In genomic region chr2:93671573-93672184, GRCm38 (mm10) we compare ENCODE assay signal across 22 mouse cellular contexts. TPM values are rescaled to one million over a fixed set of nuclear protein-coding genes. Genes with fewer than 3 reads are reported as not detected.
A peak's percentile ranks its signal among the peaks of the same experiment; 100 is the strongest.
DNase-seq lines count a peak whose midpoint lies in the region; ATAC-seq and TF ChIP-seq lines count a peak whose summit lies in the region.
"Had no signal": no experiment of that assay in that cellular context is flagged by ENCODE, and none has a peak within 500 bp of the region (broad histone marks: within the 10 kb centered on the region; RNA-seq: fewer than 3 reads in every experiment).

No protein-coding gene starts in this region.

- H3K4me3 ChIP-seq in forebrain, embryonic 10.5 days: no peak overlapping the region
- H3K4me3 ChIP-seq in forebrain, postnatal 0 days (ENCODE audit: low read depth, low read length): no peak overlapping the region
- no peak overlapping the region for H3K4me3 ChIP-seq in lung, embryonic 14.5 days (ENCODE audit: low read depth, low read length)
- H3K4me3 ChIP-seq in embryonic facial prominence, embryonic 12.5 days: no peak overlapping the region
- no peak overlapping the region for H3K4me3 ChIP-seq in limb, embryonic 10.5 days
- H3K4me3 ChIP-seq: left cerebral cortex, adult 2 months; midbrain, embryonic 12.5 days; myocyte had no signal

- WGBS in forebrain, embryonic 10.5 days: 65% methylated on average over 15 of the region's 15 CpGs
- WGBS in forebrain, postnatal 0 days: 57% methylated on average over 15 of the region's 15 CpGs
- WGBS in lung, embryonic 14.5 days: 67% methylated on average over 15 of the region's 15 CpGs
- 60% methylated on average over 15 of the region's 15 CpGs for whole genome bisulfite sequencing in embryonic facial prominence, embryonic 12.5 days
- 81% methylated on average over 15 of the region's 15 CpGs for WGBS in limb, embryonic 10.5 days

- H3K9me3 ChIP-seq in forebrain, embryonic 10.5 days: no peaks in the 10 kb centered on the region
- no peaks in the 10 kb centered on the region for H3K9me3 ChIP-seq in forebrain, postnatal 0 days (ENCODE audit: low read length)
- H3K9me3 ChIP-seq in lung, embryonic 14.5 days (ENCODE audit: low read depth, low read length): no peaks in the 10 kb centered on the region
- H3K9me3 ChIP-seq in embryonic facial prominence, embryonic 12.5 days: no peaks in the 10 kb centered on the region
- H3K9me3 ChIP-seq in limb, embryonic 10.5 days (replicated peaks): no peaks in the 10 kb centered on the region
- H3K9me3 ChIP-seq: midbrain, embryonic 12.5 days had no signal

- DNase-seq in forebrain, embryonic 10.5 days (ENCODE audit: extremely low spot score, low spot score): no peak
- DNase-seq in forebrain, postnatal 0 days: no peak
- DNase-seq in lung, embryonic 14.5 days: no peak
- no peak for DNase-seq in lung, postnatal 10 days
- no peak for DNase-seq in limb, embryonic 10.5 days (ENCODE audit: low spot score)
- no peak for DNase-seq in layer of hippocampus, adult 18-20 months (ENCODE audit: low spot score in 2 of 2)
- DNase-seq in heart, postnatal 25 days (ENCODE audit: low spot score): no peak
- DNase-seq: adrenal gland, adult 2 months; gastrocnemius, postnatal 25 days; heart, postnatal 10 days; kidney, postnatal 10 days; liver; lung, adult 18-20 months; lung, postnatal 4 days; spleen, adult 18-20 months; thymus, postnatal 25 days had no signal

- no peak overlapping the region for H3K9ac ChIP-seq in forebrain, postnatal 0 days
- H3K9ac ChIP-seq in lung, embryonic 14.5 days: no peak overlapping the region; the same call in 1 of the 2 replicates
- H3K9ac ChIP-seq in embryonic facial prominence, embryonic 12.5 days: no peak overlapping the region
- H3K9ac ChIP-seq: midbrain, embryonic 12.5 days had no signal

- no peak for TF ChIP-seq CTCF in forebrain, postnatal 0 days (IDR thresholded peaks at IDR 0.05; ENCODE audit: low read depth)
- TF ChIP-seq CTCF in lung, embryonic 14.5 days (IDR thresholded peaks at IDR 0.05; ENCODE audit: low read depth): no peak

- peak overlapping the region; percentile 48 for H3K27ac ChIP-seq in forebrain, embryonic 10.5 days
- no peak overlapping the region for H3K27ac ChIP-seq in forebrain, postnatal 0 days (ENCODE audit: low read depth, low read length)
- no peak overlapping the region for H3K27ac ChIP-seq in lung, embryonic 14.5 days (ENCODE audit: low read depth)
- peak overlapping the region; percentile 63; the same call in 1 of the 2 replicates for H3K27ac ChIP-seq in embryonic facial prominence, embryonic 12.5 days
- peak overlapping the region; percentile 26; the same call in 1 of the 2 replicates for H3K27ac ChIP-seq in limb, embryonic 10.5 days
- H3K27ac ChIP-seq: left cerebral cortex, adult 2 months; midbrain, embryonic 12.5 days had no signal

- intact Hi-C loops in heart, postnatal 25 days (cut with DNase I): no loop called here

- ATAC-seq in forebrain, postnatal 0 days: no peak
- peak; percentile 38; the same call in 1 of the 2 replicates for ATAC-seq in lung, embryonic 14.5 days (ENCODE audit: insufficient read depth)
- ATAC-seq in embryonic facial prominence, embryonic 12.5 days (ENCODE audit: insufficient number of reproducible peaks, insufficient read depth, low FRiP score, low TSS enrichment): peak; percentile 11; the same call in 1 of the 2 replicates

- no peak overlapping the region for H3K4me2 ChIP-seq in forebrain, postnatal 0 days (ENCODE audit: low read depth)
- no peak overlapping the region for H3K4me2 ChIP-seq in lung, embryonic 14.5 days
- H3K4me2 ChIP-seq in embryonic facial prominence, embryonic 12.5 days (replicated peaks): no peak overlapping the region
- H3K4me2 ChIP-seq: midbrain, embryonic 12.5 days had no signal

- peaks cover 23% of the 10 kb centered on the region for H3K4me1 ChIP-seq in forebrain, embryonic 10.5 days
- H3K4me1 ChIP-seq in forebrain, postnatal 0 days (ENCODE audit: insufficient read depth): no peaks in the 10 kb centered on the region
- peaks cover 12% of the 10 kb centered on the region; the same call in 1 of the 2 replicates for H3K4me1 ChIP-seq in lung, embryonic 14.5 days (ENCODE audit: insufficient read depth)
- peaks cover 25% of the 10 kb centered on the region for H3K4me1 ChIP-seq in embryonic facial prominence, embryonic 12.5 days
- peaks cover 16% of the 10 kb centered on the region for H3K4me1 ChIP-seq in limb, embryonic 10.5 days

- peaks cover 56% of the 10 kb centered on the region for H3K36me3 ChIP-seq in forebrain, embryonic 10.5 days (replicated peaks)
- no peaks in the 10 kb centered on the region for H3K36me3 ChIP-seq in forebrain, postnatal 0 days (ENCODE audit: insufficient read depth)
- H3K36me3 ChIP-seq in lung, embryonic 14.5 days (ENCODE audit: insufficient read depth): no peaks in the 10 kb centered on the region
- H3K36me3 ChIP-seq in embryonic facial prominence, embryonic 12.5 days: peaks cover 40% of the 10 kb centered on the region
- peaks cover 89% of the 10 kb centered on the region for H3K36me3 ChIP-seq in limb, embryonic 10.5 days
- H3K36me3 ChIP-seq: midbrain, embryonic 12.5 days had no signal

- peaks cover 46% of the 10 kb centered on the region for H3K27me3 ChIP-seq in forebrain, embryonic 10.5 days (ENCODE audit: poor library complexity, severe bottlenecking)
- no peaks in the 10 kb centered on the region for H3K27me3 ChIP-seq in forebrain, postnatal 0 days (ENCODE audit: insufficient read depth, low read length)
- no peaks in the 10 kb centered on the region for H3K27me3 ChIP-seq in lung, embryonic 14.5 days (ENCODE audit: insufficient read depth, low read length)
- no peaks in the 10 kb centered on the region for H3K27me3 ChIP-seq in embryonic facial prominence, embryonic 12.5 days
- H3K27me3 ChIP-seq in limb, embryonic 10.5 days (ENCODE audit: low read depth, poor library complexity, severe bottlenecking): peaks cover 4% of the 10 kb centered on the region

RNA-seq across cellular contexts. Expression of gene Alx4, which starts 29.5 kb away (rescaled TPM):
- polyA plus RNA-seq in forebrain, embryonic 10.5 days (2016; fragmentation: Nextera tagmentation; extraction: Ambion mirVana): 20.1 and 20.4 TPM in 2 replicates
- 2.6 and 4.2 TPM in 2 replicates for total RNA-seq in forebrain, postnatal 0 days (2014; rRNA removed)
- polyA plus RNA-seq in forebrain, postnatal 0 days (2015; fragmentation: Nextera tagmentation; extraction: Ambion mirVana): 0.58 and 0.72 TPM in 2 replicates
- polyA plus RNA-seq in lung, embryonic 14.5 days (2014; fragmentation: Nextera tagmentation; extraction: Ambion mirVana): 0.11 and 0.18 TPM in 2 replicates
- polyA plus RNA-seq in embryonic facial prominence, embryonic 12.5 days (2016; fragmentation: Nextera tagmentation; extraction: Ambion mirVana): 24.3 and 27.8 TPM in 2 replicates
- 12.5 and 14.8 TPM in 2 replicates for polyA plus RNA-seq in limb, embryonic 10.5 days (2016; fragmentation: Nextera tagmentation; extraction: Ambion mirVana)
- total RNA-seq in layer of hippocampus, adult 18-20 months (2021): under 1 TPM; 0.51 to 0.62 TPM
- total RNA-seq in heart, postnatal 25 days (2021): under 1 TPM; 0.20 to 0.23 TPM
- total RNA-seq: CH12.LX had no signal
- polyA plus RNA-seq: myocyte; stomach, embryonic 14.5 days had no signal

Comparison
In these comparisons a context has a peak if more than half of its experiments do, and no peak if none do; other contexts are left out.
1. H3K27ac ChIP-seq: peak in forebrain, embryonic 10.5 days (single experiment), embryonic facial prominence, embryonic 12.5 days (single experiment) and limb, embryonic 10.5 days (single experiment); none in forebrain, postnatal 0 days (single experiment) and lung, embryonic 14.5 days (single experiment).